Mouse (Mus musculus): Measurements from ENCODE around the gene Smad3.

- TF ChIP-seq CTCF (IDR thresholded peaks at IDR 0.05) (no peak), EP300 (IDR thresholded peaks at IDR 0.05) (peak; percentile 27; the same call in 1 of the 2 replicates)
These were observed 15.5 kb downstream of the Smad3 start for GRCm38 (mm10) chr9:63742318-63742717.
